Mouse (Mus musculus) heart, embryonic 11.5 days (tissue): ENCODE results near the gene Slc35f6. TPM values are rescaled to one million over a fixed set of nuclear protein-coding genes. Genes with fewer than 3 reads are reported as not detected.

Experiments used
- ATAC-seq: fragments of 200-750 bp; cut with Nextera tagmentation; replicated peaks from 2 replicates; pipeline ENCODE4 v1.8.0; 2017; ENCODE audit warnings: moderate library complexity; ENCODE audit not compliant: insufficient number of reproducible peaks, low FRiP score, low TSS enrichment
- H3K27ac ChIP-seq: fragments of 300-500 bp; sonication (generic); 2 replicates; pipeline ENCODE4 v1.5.1; 2014; ENCODE audit warnings: mild to moderate bottlenecking, low read depth, low read length
- H3K27me3 ChIP-seq: fragments of 300-500 bp; sonication (generic); 2 replicates; pipeline ENCODE4 v1.6.1; 2014; ENCODE audit warnings: mild to moderate bottlenecking, low read length, mixed read lengths; ENCODE audit not compliant: control insufficient read depth, insufficient read depth
- H3K36me3 ChIP-seq: fragments of 300-500 bp; sonication (generic); 2 replicates; pipeline ENCODE4 v1.6.1; 2014; ENCODE audit warnings: mild to moderate bottlenecking, low read length, moderate library complexity, mixed read lengths; ENCODE audit not compliant: control insufficient read depth, insufficient read depth
- H3K4me1 ChIP-seq: fragments of 300-500 bp; sonication (generic); 2 replicates; pipeline ENCODE4 v1.6.1; 2014; ENCODE audit warnings: low read length; ENCODE audit not compliant: control insufficient read depth, insufficient read depth
- H3K4me2 ChIP-seq: fragments of 300-500 bp; sonication (generic); 2 replicates; pipeline ENCODE4 v1.6.1; 2014; ENCODE audit warnings: mild to moderate bottlenecking, moderate library complexity
- H3K4me3 ChIP-seq: fragments of 300-500 bp; sonication (generic); 2 replicates; pipeline ENCODE4 v1.5.1; 2014; ENCODE audit warnings: low read depth, low read length
- H3K9ac ChIP-seq: fragments of 300-500 bp; sonication (generic); 2 replicates; pipeline ENCODE4 v1.6.1; 2014; ENCODE audit warnings: mild to moderate bottlenecking, low read depth, low read length, moderate library complexity
- H3K9me3 ChIP-seq: fragments of 300-500 bp; sonication (generic); replicated peaks from 2 replicates; pipeline ENCODE4 v1.6.1; 2016; ENCODE audit warnings: low read length; ENCODE audit not compliant: control insufficient read depth
- WGBS: fragments of 180-500 bp; shearing (Covaris S2); extraction: QIAGEN DNeasy Blood & Tissue Kit; methylation state at CpG from one replicate; pipeline ENCODE4 v1.1.7; 2014; ENCODE audit not compliant: insufficient replicate concordance; 5-methylcytosine and 5-hydroxymethylcytosine counted together
- polyA plus RNA-seq: library from polyadenylated mRNA; unstranded; fragments of >200 nt; fragmentation: Nextera tagmentation; extraction: Ambion mirVana; gene quantifications from 2 replicates; pipeline ENCODE4 v1.2.1, GENCODE M21; 2014

Slc35f6 gene
- polyA plus RNA-seq, 1 experiment from 2014 or later, result 22.9 TPM

- peak overlapping the region; percentile 46; the same call in 1 of the 2 replicates for H3K9ac ChIP-seq
- WGBS, result 13% methylated on average over 3 of the region's 3 CpGs
- ATAC-seq, result no peak
- H3K4me3 ChIP-seq, result no peak overlapping the region
- H3K4me2 ChIP-seq, result peak overlapping the region; percentile 32
- H3K4me1 ChIP-seq, result peaks cover 56% of the 10 kb centered on the region
- H3K9me3 ChIP-seq, result no peaks in the 10 kb centered on the region
- H3K27ac ChIP-seq, result peak overlapping the region; percentile 41; the same call in 1 of the 2 replicates
- peaks cover 23% of the 10 kb centered on the region for H3K27me3 ChIP-seq
- H3K36me3 ChIP-seq, result no peaks in the 10 kb centered on the region
These were observed 30.4 kb upstream of the Slc35f6 start for GRCm38 (mm10) chr5:30617357-30617756.

- H3K4me3 ChIP-seq, result no peak overlapping the region
- peak overlapping the region; percentile 32 for H3K4me2 ChIP-seq
- no peaks in the 10 kb centered on the region for H3K9me3 ChIP-seq
- peaks cover 61% of the 10 kb centered on the region for H3K4me1 ChIP-seq
- 22% methylated on average over 11 of the region's 11 CpGs for WGBS
- H3K36me3 ChIP-seq, result no peaks in the 10 kb centered on the region
- ATAC-seq, result no peak
- peaks cover 28% of the 10 kb centered on the region for H3K27me3 ChIP-seq
- H3K27ac ChIP-seq, result 0 out of 2 replicates have a peak overlapping the region, but pooled peaks have one; percentile 41
- peak overlapping the region; percentile 46; the same call in 1 of the 2 replicates for H3K9ac ChIP-seq
These were observed 29.9 kb upstream of the Slc35f6 start for GRCm38 (mm10) chr5:30617851-30618250.

GRCm38 (mm10) chr5:30618376-30619003, 29.2 kb upstream of the Slc35f6 start:
- H3K36me3 ChIP-seq, result no peaks in the 10 kb centered on the region
- H3K27me3 ChIP-seq, result peaks cover 28% of the 10 kb centered on the region
- H3K4me1 ChIP-seq, result peaks cover 60% of the 10 kb centered on the region
- 0 out of 2 replicates have a peak overlapping the region, but pooled peaks have one; percentile 29 for H3K27ac ChIP-seq
- H3K9ac ChIP-seq, result no peak overlapping the region
- 72% methylated on average over 8 of the region's 8 CpGs for WGBS
- no peak overlapping the region for H3K4me3 ChIP-seq
- no peaks in the 10 kb centered on the region for H3K9me3 ChIP-seq
- no peak for ATAC-seq
- no peak overlapping the region for H3K4me2 ChIP-seq

GRCm38 (mm10) chr5:30619211-30619610, 28.5 kb upstream of the Slc35f6 start:
- ATAC-seq, result no peak
- no peaks in the 10 kb centered on the region for H3K9me3 ChIP-seq
- no peak overlapping the region for H3K4me2 ChIP-seq
- H3K27me3 ChIP-seq, result peaks cover 28% of the 10 kb centered on the region
- H3K36me3 ChIP-seq, result no peaks in the 10 kb centered on the region
- no peak overlapping the region for H3K4me3 ChIP-seq
- H3K27ac ChIP-seq, result no peak overlapping the region
- no peak overlapping the region for H3K9ac ChIP-seq
- 84% methylated on average over 2 of the region's 2 CpGs for WGBS
- H3K4me1 ChIP-seq, result peaks cover 54% of the 10 kb centered on the region

GRCm38 (mm10) chr5:30620567-30620966, 27.2 kb upstream of the Slc35f6 start:
- peaks cover 48% of the 10 kb centered on the region for H3K4me1 ChIP-seq
- no peaks in the 10 kb centered on the region for H3K9me3 ChIP-seq
- H3K9ac ChIP-seq, result no peak overlapping the region
- no peaks in the 10 kb centered on the region for H3K36me3 ChIP-seq
- H3K4me2 ChIP-seq, result no peak overlapping the region
- ATAC-seq, result no peak
- no peak overlapping the region for H3K4me3 ChIP-seq
- 92% methylated on average over 20 of the region's 20 CpGs for WGBS
- H3K27me3 ChIP-seq, result peaks cover 28% of the 10 kb centered on the region
- no peak overlapping the region for H3K27ac ChIP-seq

- Histone ChIP-seq H3K9me3 (no peaks in the 10 kb centered on the region), H3K4me2 (no peak overlapping the region), H3K27me3 (peaks cover 28% of the 10 kb centered on the region), H3K4me1 (peaks cover 42% of the 10 kb centered on the region), H3K4me3 (no peak overlapping the region), H3K9ac (no peak overlapping the region), H3K36me3 (no peaks in the 10 kb centered on the region), H3K27ac (no peak overlapping the region)
- no peak for ATAC-seq
- 87% methylated on average over 9 of the region's 9 CpGs for WGBS
These were observed 26.4 kb upstream of the Slc35f6 start for GRCm38 (mm10) chr5:30621211-30621790.

- peak overlapping the region; percentile 38 for H3K4me3 ChIP-seq
- 45% methylated on average over 22 of the region's 22 CpGs for WGBS
- H3K27ac ChIP-seq, result no peak overlapping the region
- 0 out of 2 replicates have a peak overlapping the region, but pooled peaks have one; percentile 62 for H3K9ac ChIP-seq
- no peak for ATAC-seq
- H3K4me2 ChIP-seq, result peak overlapping the region; percentile 71
- H3K9me3 ChIP-seq, result no peaks in the 10 kb centered on the region
- H3K27me3 ChIP-seq, result peaks cover 26% of the 10 kb centered on the region
- no peaks in the 10 kb centered on the region for H3K36me3 ChIP-seq
- peaks cover 41% of the 10 kb centered on the region for H3K4me1 ChIP-seq
These were observed 25.9 kb upstream of the Slc35f6 start for GRCm38 (mm10) chr5:30621844-30622176.

- Histone ChIP-seq H3K27me3 (peaks cover 26% of the 10 kb centered on the region), H3K36me3 (no peaks in the 10 kb centered on the region)
- no peak; the same call in 1 of the 2 replicates for ATAC-seq
These were observed 25.4 kb upstream of the Slc35f6 start for GRCm38 (mm10) chr5:30622177-30622840.

More at GRCm38 (mm10) chr5:30622177-30622840, 25.4 kb upstream of the Slc35f6 start:
- no peak overlapping the region for H3K27ac ChIP-seq
- H3K4me2 ChIP-seq, result peak overlapping the region; percentile 71
- peaks cover 41% of the 10 kb centered on the region for H3K4me1 ChIP-seq
- peak overlapping the region; percentile 38 for H3K4me3 ChIP-seq
- WGBS, result 3% methylated on average over 69 of the region's 69 CpGs
- H3K9ac ChIP-seq, result peak overlapping the region; percentile 62
- H3K9me3 ChIP-seq, result no peaks in the 10 kb centered on the region
